Mouse (Mus musculus) bone marrow macrophage, adult 2 months (primary cell): ENCODE measurements around the gene Znrd1. TPM values are rescaled to one million over a fixed set of nuclear protein-coding genes. Genes with fewer than 3 reads are reported as not detected.

ENCODE experiments used
- H3K27ac ChIP-seq: 2 replicates; pipeline ENCODE4 v1.5.1; 2012; ENCODE audit warnings: low read depth, low read length; ENCODE audit not compliant: insufficient read depth
- H3K4me1 ChIP-seq: 2 replicates; pipeline ENCODE4 v1.6.1; 2012; ENCODE audit warnings: low read length; ENCODE audit not compliant: control insufficient read depth, insufficient read depth
- H3K4me3 ChIP-seq: 2 replicates; pipeline ENCODE4 v1.5.1; 2012; ENCODE audit warnings: mild to moderate bottlenecking, low read length, moderate library complexity; ENCODE audit not compliant: insufficient read depth
- CTCF ChIP-seq: IDR thresholded peaks from 2 replicates; pipeline ENCODE4 v1.5.1; 2012; ENCODE audit warnings: low read depth, mild to moderate bottlenecking, low read length, moderate library complexity
- POLR2A ChIP-seq: IDR thresholded peaks from 2 replicates; pipeline ENCODE4 v1.6.1; 2012; ENCODE audit warnings: mild to moderate bottlenecking, low read depth, low read length, borderline replicate concordance
- polyA plus RNA-seq: library from polyadenylated mRNA; stranded (reverse); fragments of >200 nt; gene quantifications from 2 replicates; pipeline ENCODE4 v1.2.4, GENCODE M21; 2012; ENCODE audit not compliant: missing spikeins, insufficient read depth, insufficient read length

The Znrd1 gene
- polyA plus RNA-seq = 50.1 and 70.8 TPM in 2 replicates

- H3K27ac ChIP-seq = peak within 1 kb of the TSS; percentile 36
- peaks cover 4% of the 10 kb centered on the region for H3K4me1 ChIP-seq
- peak within 1 kb of the TSS; percentile 92 for H3K4me3 ChIP-seq
- TF ChIP-seq POLR2A (no peak), CTCF (0 out of 2 replicates have a peak, but pooled peaks have one; percentile 13)
These were observed at the start of gene Znrd1, which contains the start of gene Znrd1as for GRCm38 (mm10) chr17:36957999-36958743. TSS of gene Znrd1 (minus strand) at chr17:36958559. TSS of gene Znrd1as (plus strand) at chr17:36958592.

GRCm38 (mm10) chr17:37003366-37003765 lies 45.0 kb upstream of the Znrd1 start:
- no peak overlapping the region for H3K4me3 ChIP-seq
- H3K4me1 ChIP-seq = no peaks in the 10 kb centered on the region
- TF ChIP-seq CTCF (no peak), POLR2A (no peak)
- no peak overlapping the region for H3K27ac ChIP-seq

GRCm38 (mm10) chr17:37002364-37003330 lies 44.3 kb upstream of the Znrd1 start:
- TF ChIP-seq CTCF = no peak
- no peak for TF ChIP-seq POLR2A
- no peaks in the 10 kb centered on the region for H3K4me1 ChIP-seq
- H3K4me3 ChIP-seq = peak overlapping the region; percentile 45
- H3K27ac ChIP-seq = no peak overlapping the region

GRCm38 (mm10) chr17:37000863-37001262 lies 42.5 kb upstream of the Znrd1 start, which contains the start of gene Zfp57:
TSS of gene Zfp57 (plus strand) at chr17:37001163.
- no peak within 1 kb of the TSS for H3K27ac ChIP-seq
- no peak within 1 kb of the TSS for H3K4me3 ChIP-seq
- TF ChIP-seq CTCF (no peak), POLR2A (no peak)
- no peaks in the 10 kb centered on the region for H3K4me1 ChIP-seq

GRCm38 (mm10) chr17:36998477-36998876 lies 40.1 kb upstream of the Znrd1 start:
- Histone ChIP-seq H3K4me3 (no peak overlapping the region), H3K27ac (no peak overlapping the region), H3K4me1 (peaks cover 2% of the 10 kb centered on the region; the same call in 1 of the 2 replicates)
- TF ChIP-seq POLR2A (no peak), CTCF (no peak)

GRCm38 (mm10) chr17:36997033-36997735 lies 38.8 kb upstream of the Znrd1 start:
- no peak overlapping the region for H3K27ac ChIP-seq
- TF ChIP-seq CTCF (peak; percentile 81), POLR2A (no peak)
- peaks cover 3% of the 10 kb centered on the region for H3K4me1 ChIP-seq
- no peak overlapping the region for H3K4me3 ChIP-seq

GRCm38 (mm10) chr17:36995448-36995847 lies 37.1 kb upstream of the Znrd1 start:
- Histone ChIP-seq H3K4me1 (peaks cover 9% of the 10 kb centered on the region), H3K4me3 (no peak overlapping the region), H3K27ac (no peak overlapping the region)
- TF ChIP-seq POLR2A (no peak), CTCF (no peak)

- Histone ChIP-seq H3K4me1 (peaks cover 9% of the 10 kb centered on the region), H3K4me3 (no peak overlapping the region), H3K27ac (no peak overlapping the region)
- TF ChIP-seq POLR2A (no peak), CTCF (no peak)
These were observed 36.2 kb upstream of the Znrd1 start for GRCm38 (mm10) chr17:36994528-36994927.

GRCm38 (mm10) chr17:36993770-36994325 lies 35.5 kb upstream of the Znrd1 start:
- Histone ChIP-seq H3K4me3 (no peak overlapping the region), H3K27ac (no peak overlapping the region), H3K4me1 (peaks cover 9% of the 10 kb centered on the region)
- no peak for TF ChIP-seq CTCF
